Mouse (Mus musculus) midbrain, embryonic 14.5 days (tissue): Measurements from ENCODE around the gene Tmem38b. TPM values are rescaled to one million over a fixed set of nuclear protein-coding genes. Genes with fewer than 3 reads are reported as not detected.

Source experiments
- ATAC-seq: fragments of 200-750 bp; cut with Nextera tagmentation; 2 replicates; pipeline ENCODE4 v1.8.0; 2017; ENCODE audit warnings: moderate number of reproducible peaks, moderate library complexity; ENCODE audit not compliant: low FRiP score, low TSS enrichment
- DNase-seq: peaks from one replicate; pipeline ENCODE4 v3.0.0-alpha.2; 2015
- H3K27ac ChIP-seq: fragments of 300-500 bp; sonication (generic); replicated peaks from 2 replicates; pipeline ENCODE4 v1.5.1; 2014; ENCODE audit warnings: mild to moderate bottlenecking, low read depth, low read length, moderate library complexity
- H3K27me3 ChIP-seq: fragments of 300-500 bp; sonication (generic); 2 replicates; pipeline ENCODE4 v1.6.1; 2014; ENCODE audit warnings: low read length, control low read depth, mixed read lengths; ENCODE audit not compliant: control insufficient read depth, insufficient read depth
- H3K36me3 ChIP-seq: fragments of 300-500 bp; sonication (generic); 2 replicates; pipeline ENCODE4 v1.6.1; 2014; ENCODE audit warnings: low read length, control low read depth; ENCODE audit not compliant: control insufficient read depth, insufficient read depth
- H3K4me1 ChIP-seq: fragments of 300-500 bp; sonication (generic); 2 replicates; pipeline ENCODE4 v1.6.1; 2014; ENCODE audit warnings: mild to moderate bottlenecking, antibody characterized with exemption, low read length, control low read depth; ENCODE audit not compliant: control insufficient read depth, insufficient read depth
- H3K4me2 ChIP-seq: fragments of 300-500 bp; sonication (generic); 2 replicates; pipeline ENCODE4 v1.6.1; 2014; ENCODE audit warnings: mild to moderate bottlenecking, low read length, moderate library complexity
- H3K4me3 ChIP-seq: fragments of 300-500 bp; sonication (generic); replicated peaks from 2 replicates; pipeline ENCODE4 v1.5.1; 2014; ENCODE audit warnings: low read depth, low read length
- H3K9ac ChIP-seq: fragments of 300-500 bp; sonication (generic); replicated peaks from 2 replicates; pipeline ENCODE4 v1.6.1; 2014; ENCODE audit warnings: mild to moderate bottlenecking, low read length, moderate library complexity
- H3K9me3 ChIP-seq: fragments of 300-500 bp; sonication (generic); 2 replicates; pipeline ENCODE4 v1.6.1; 2016; ENCODE audit warnings: low read length, control low read depth, mixed read lengths; ENCODE audit not compliant: control insufficient read depth
- WGBS: fragments of 180-500 bp; shearing (Covaris S2); extraction: QIAGEN DNeasy Blood & Tissue Kit; methylation state at CpG from one replicate; pipeline ENCODE4 v1.1.7; 2014; 5-methylcytosine and 5-hydroxymethylcytosine counted together
- polyA plus RNA-seq: library from polyadenylated mRNA; unstranded; fragments of >200 nt; fragmentation: Nextera tagmentation; extraction: Ambion mirVana; gene quantifications from 2 replicates; pipeline ENCODE4 v1.2.1, GENCODE M21; 2014

The Tmem38b gene
- polyA plus RNA-seq = 9.4 and 11.9 TPM in 2 replicates

DNA sequence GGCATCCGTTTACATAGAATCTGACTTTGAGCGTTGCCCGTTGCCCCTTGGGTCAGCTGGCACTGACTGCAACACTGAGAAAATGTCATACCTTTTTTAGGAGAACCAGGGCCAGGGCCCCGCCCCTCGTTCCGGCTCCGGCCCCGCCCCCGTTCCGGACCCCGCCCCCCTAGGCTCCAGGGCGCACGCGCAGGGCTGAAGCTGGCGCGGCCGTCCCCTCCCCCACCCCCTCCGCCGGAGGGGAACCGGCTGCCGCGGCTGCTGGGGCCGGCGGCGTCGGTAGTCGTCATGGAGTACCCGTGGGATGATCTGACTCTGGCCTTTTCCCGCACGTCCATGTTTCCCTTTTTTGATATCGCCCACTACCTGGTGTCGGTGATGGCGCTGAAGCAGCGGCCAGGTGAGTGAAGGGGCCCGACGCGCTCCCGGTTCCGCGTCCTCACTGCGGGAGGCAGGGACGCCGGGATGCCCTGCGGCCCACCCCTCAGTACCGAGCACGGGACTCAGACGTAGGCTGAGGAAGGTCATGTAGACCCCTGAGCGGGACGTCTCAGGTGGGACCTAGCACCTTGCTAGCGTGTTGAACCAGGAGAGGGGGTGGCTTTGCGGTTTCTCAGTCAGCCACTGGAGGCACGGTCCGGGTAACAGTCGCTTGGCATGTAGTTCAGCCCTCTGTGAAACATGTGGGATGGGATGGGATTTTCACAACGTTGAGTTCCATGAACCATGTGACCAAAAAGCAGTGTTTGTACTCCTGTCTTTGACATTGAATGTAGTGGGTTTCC lies at the start of gene Tmem38b:
Gene Tmem38b, plus strand, starts transcription at position 225 of the 785 bp plus-strand sequence.
- peak; percentile 93 for DNase-seq
- Histone ChIP-seq H3K4me1 (peaks cover 7% of the 10 kb centered on the region; the same call in 1 of the 2 replicates), H3K9ac (peak within 1 kb of the TSS; percentile 73), H3K9me3 (no peaks in the 10 kb centered on the region), H3K36me3 (no peaks in the 10 kb centered on the region), H3K4me2 (peak within 1 kb of the TSS; percentile 64), H3K4me3 (peak within 1 kb of the TSS; percentile 76), H3K27me3 (no peaks in the 10 kb centered on the region), H3K27ac (peak within 1 kb of the TSS; percentile 67)
- under 1% methylated on average over 55 of the region's 55 CpGs for WGBS
- ATAC-seq = peak; percentile 93

DNA sequence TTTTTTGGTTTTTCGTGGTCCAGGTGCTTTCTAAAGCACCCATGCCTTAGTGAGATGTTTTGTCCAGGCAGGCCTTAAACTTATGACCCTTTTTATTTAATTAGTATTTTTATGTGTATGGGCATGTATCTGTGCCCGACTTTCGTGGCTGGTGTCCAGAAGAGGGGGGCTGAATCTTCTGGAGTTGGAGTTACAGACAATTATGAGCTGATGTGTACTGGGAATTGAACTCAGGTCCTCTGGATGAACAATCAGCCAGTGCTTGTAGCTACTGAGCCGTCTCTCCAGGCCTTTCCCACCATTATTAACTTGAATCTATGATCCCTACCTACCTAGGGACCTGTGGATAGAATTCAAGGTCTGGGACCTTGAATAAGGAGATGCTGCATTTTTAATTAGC lies 44.4 kb upstream of the Tmem38b start:
- H3K9ac ChIP-seq = 0 out of 2 replicates have a peak overlapping the region, but pooled peaks have one; percentile 4
- no peak for ATAC-seq
- no peak overlapping the region for H3K27ac ChIP-seq
- H3K36me3 ChIP-seq = no peaks in the 10 kb centered on the region
- peak overlapping the region; percentile 20 for H3K4me3 ChIP-seq
- peak overlapping the region; percentile 39 for H3K4me2 ChIP-seq
- no peak for DNase-seq
- 18% methylated on average over 4 of the region's 4 CpGs for WGBS
- peaks cover 2% of the 10 kb centered on the region; the same call in 1 of the 2 replicates for H3K27me3 ChIP-seq
- no peaks in the 10 kb centered on the region for H3K9me3 ChIP-seq
- 0 out of 2 replicates have a peak, but pooled peaks cover 18% of the 10 kb centered on the region for H3K4me1 ChIP-seq

GRCm38 (mm10) chr4:53782216-53783070 lies 43.4 kb upstream of the Tmem38b start:
- H3K4me2 ChIP-seq = peak overlapping the region; percentile 39
- DNase-seq = peak; percentile 68

DNA sequence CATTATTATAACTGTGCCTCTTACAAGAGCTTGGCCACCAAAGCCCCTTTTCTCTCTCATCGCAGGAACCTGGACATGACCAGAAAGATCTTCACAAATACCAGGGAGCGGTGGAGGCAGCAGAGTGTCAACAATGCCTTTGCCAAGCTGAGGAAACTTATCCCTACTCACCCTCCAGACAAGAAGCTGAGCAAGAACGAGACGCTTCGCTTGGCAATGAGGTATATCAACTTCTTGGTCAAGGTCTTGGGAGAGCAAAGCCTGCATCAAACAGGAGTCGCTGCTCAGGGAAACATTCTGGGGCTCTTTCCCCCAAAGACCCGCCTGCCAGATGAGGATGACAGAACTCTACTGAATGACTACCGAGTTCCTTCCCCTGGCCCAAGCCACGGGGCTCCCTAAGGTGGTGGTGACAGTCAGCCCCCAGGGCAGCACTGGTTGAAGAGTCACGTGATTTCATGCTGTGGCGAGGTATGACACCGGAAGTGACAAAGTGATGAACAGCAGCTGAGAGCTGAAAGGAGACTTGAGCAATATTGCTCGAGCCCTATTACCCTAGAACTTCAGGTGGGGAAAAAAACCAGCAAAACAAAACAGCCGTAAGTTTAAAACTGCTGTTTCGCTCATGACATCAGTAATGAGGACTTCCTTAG lies 40.0 kb upstream of the Tmem38b start:
- H3K9ac ChIP-seq = no peak overlapping the region
- H3K4me2 ChIP-seq = peak overlapping the region; percentile 17; the same call in 1 of the 2 replicates
- 79% methylated on average over 15 of the region's 15 CpGs for WGBS

More at GRCm38 (mm10) chr4:53782216-53783070, 43.4 kb upstream of the Tmem38b start:
- ATAC-seq = no peak
- Histone ChIP-seq H3K27me3 (no peaks in the 10 kb centered on the region), H3K9ac (no peak overlapping the region), H3K36me3 (no peaks in the 10 kb centered on the region), H3K9me3 (no peaks in the 10 kb centered on the region), H3K27ac (peak overlapping the region; percentile 34), H3K4me1 (0 out of 2 replicates have a peak, but pooled peaks cover 23% of the 10 kb centered on the region), H3K4me3 (peak overlapping the region; percentile 12)
- WGBS = 5% methylated on average over 14 of the region's 14 CpGs

GRCm38 (mm10) chr4:53786851-53787250 lies 39.0 kb upstream of the Tmem38b start:
- DNase-seq (no peak), ATAC-seq (no peak)
- Histone ChIP-seq H3K36me3 (no peaks in the 10 kb centered on the region), H3K27ac (no peak overlapping the region), H3K4me3 (no peak overlapping the region), H3K27me3 (no peaks in the 10 kb centered on the region), H3K4me2 (0 out of 2 replicates have a peak overlapping the region, but pooled peaks have one; percentile 1), H3K4me1 (0 out of 2 replicates have a peak, but pooled peaks cover 9% of the 10 kb centered on the region), H3K9ac (no peak overlapping the region), H3K9me3 (no peaks in the 10 kb centered on the region)
- WGBS = 68% methylated on average over 5 of the region's 5 CpGs

More for the DNA sequence above, 40.0 kb upstream of the Tmem38b start:
- Histone ChIP-seq H3K27me3 (no peaks in the 10 kb centered on the region), H3K4me3 (no peak overlapping the region), H3K27ac (no peak overlapping the region), H3K36me3 (no peaks in the 10 kb centered on the region), H3K9me3 (no peaks in the 10 kb centered on the region), H3K4me1 (0 out of 2 replicates have a peak, but pooled peaks cover 9% of the 10 kb centered on the region)
- DNase-seq = no peak
- no peak; the same call in 1 of the 2 replicates for ATAC-seq

GRCm38 (mm10) chr4:53789346-53789745 lies 36.5 kb upstream of the Tmem38b start:
- no peak overlapping the region for H3K4me3 ChIP-seq
- WGBS = 7% methylated on average over 4 of the region's 4 CpGs
- no peak overlapping the region for H3K4me2 ChIP-seq
- 0 out of 2 replicates have a peak, but pooled peaks cover 9% of the 10 kb centered on the region for H3K4me1 ChIP-seq
- no peaks in the 10 kb centered on the region for H3K36me3 ChIP-seq
- ATAC-seq (no peak), DNase-seq (no peak)
- no peak overlapping the region for H3K27ac ChIP-seq
- H3K9ac ChIP-seq = no peak overlapping the region
- no peaks in the 10 kb centered on the region for H3K27me3 ChIP-seq
- H3K9me3 ChIP-seq = no peaks in the 10 kb centered on the region

- Histone ChIP-seq H3K9me3 (no peaks in the 10 kb centered on the region), H3K9ac (no peak overlapping the region), H3K36me3 (no peaks in the 10 kb centered on the region), H3K4me1 (peaks cover 20% of the 10 kb centered on the region), H3K4me2 (no peak overlapping the region), H3K4me3 (no peak overlapping the region), H3K27ac (no peak overlapping the region), H3K27me3 (no peaks in the 10 kb centered on the region)
- 97% methylated on average over 5 of the region's 5 CpGs for WGBS
- DNase-seq (no peak), ATAC-seq (no peak)
Measured at GRCm38 (mm10) chr4:53794257-53794966, 31.4 kb upstream of the Tmem38b start.
